13 mouse cellular contexts compared by ENCODE assay signal in the genomic region with DNA sequence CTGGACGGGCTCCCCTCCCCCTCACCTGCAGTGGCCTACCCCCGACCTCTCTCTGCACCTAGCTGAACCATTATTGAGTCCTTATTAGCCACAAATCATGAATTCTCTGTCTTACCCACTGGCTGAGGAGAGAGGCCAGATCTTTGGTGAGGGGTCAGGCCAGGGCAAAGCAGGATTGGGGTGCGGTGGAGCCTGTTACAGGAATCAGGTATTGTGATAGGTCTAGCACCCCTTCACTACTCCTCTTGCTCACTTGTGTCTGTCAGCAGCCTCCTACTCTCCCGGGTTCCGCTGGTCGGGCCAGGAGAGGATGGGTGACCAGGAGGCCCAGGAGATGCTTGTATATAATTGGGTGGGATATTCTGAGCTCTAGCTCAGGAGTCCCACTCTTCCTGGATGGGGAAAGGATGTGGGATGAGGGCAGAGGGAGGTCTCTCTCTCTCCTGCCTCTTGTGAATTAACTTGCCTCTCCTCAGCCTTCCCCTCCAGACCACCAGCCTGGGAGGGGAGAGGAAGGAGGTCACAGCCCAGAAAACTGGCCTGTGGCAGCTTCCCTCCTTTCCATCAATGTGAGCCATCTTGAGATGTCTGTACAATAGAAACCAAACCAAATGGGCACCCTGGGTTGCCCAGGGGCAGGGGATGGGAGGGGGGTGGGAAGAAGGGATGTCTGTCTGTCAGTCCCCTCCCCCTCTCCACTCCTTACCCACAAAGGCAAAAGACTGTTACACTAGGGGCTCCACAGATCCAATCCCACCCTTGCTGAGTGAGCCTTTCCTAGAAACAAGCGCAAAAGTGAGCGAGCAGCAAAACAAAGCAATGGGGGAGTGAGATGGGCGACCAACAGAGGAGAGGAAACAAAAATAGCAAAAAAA. TPM values are rescaled to one million over a fixed set of nuclear protein-coding genes. Genes with fewer than 3 reads are reported as not detected.
A peak's percentile ranks its signal among the peaks of the same experiment; 100 is the strongest.
DNase-seq lines count a peak whose midpoint lies in the region; ATAC-seq and TF ChIP-seq lines count a peak whose summit lies in the region.
"Had no signal": no experiment of that assay in that cellular context is flagged by ENCODE, and none has a peak within 500 bp of the region (broad histone marks: within the 10 kb centered on the region; RNA-seq: fewer than 3 reads in every experiment).

No protein-coding gene starts in this region.

- H3K36me3 ChIP-seq in stomach, embryonic 14.5 days (ENCODE audit: control insufficient read depth, insufficient read depth, low read length), result peaks cover 39% of the 10 kb centered on the region
- H3K36me3 ChIP-seq in stomach, postnatal 0 days (ENCODE audit: control insufficient read depth, insufficient read depth, low read length), result peaks cover 4% of the 10 kb centered on the region; the same call in 1 of the 2 replicates
- H3K36me3 ChIP-seq in forebrain, embryonic 12.5 days (replicated peaks), result peaks cover 63% of the 10 kb centered on the region
- peaks cover 73% of the 10 kb centered on the region for H3K36me3 ChIP-seq in limb, embryonic 12.5 days

- 0 out of 2 replicates have a peak overlapping the region, but pooled peaks have one; percentile 7 for H3K9ac ChIP-seq in stomach, embryonic 14.5 days (replicated peaks; ENCODE audit: low read depth, low read length)
- no peak overlapping the region for H3K9ac ChIP-seq in stomach, postnatal 0 days (ENCODE audit: low read length)
- H3K9ac ChIP-seq in forebrain, embryonic 12.5 days, result peak overlapping the region; percentile 99
- H3K9ac ChIP-seq in limb, embryonic 12.5 days (replicated peaks), result peak overlapping the region; percentile 18; the same call in 1 of the 2 replicates
- H3K9ac ChIP-seq: liver, embryonic 14.5 days had no signal

- peaks cover 54% of the 10 kb centered on the region for H3K4me1 ChIP-seq in stomach, embryonic 14.5 days (ENCODE audit: control insufficient read depth, insufficient read depth, low read length)
- H3K4me1 ChIP-seq in stomach, postnatal 0 days (replicated peaks; ENCODE audit: control insufficient read depth, insufficient read depth), result peaks cover 13% of the 10 kb centered on the region; the same call in 1 of the 2 replicates
- peaks cover 78% of the 10 kb centered on the region for H3K4me1 ChIP-seq in forebrain, embryonic 12.5 days
- H3K4me1 ChIP-seq in limb, embryonic 12.5 days (replicated peaks), result peaks cover 55% of the 10 kb centered on the region

- H3K4me2 ChIP-seq in stomach, embryonic 14.5 days (replicated peaks; ENCODE audit: low read depth, low read length), result no peak overlapping the region
- H3K4me2 ChIP-seq in stomach, postnatal 0 days (replicated peaks; ENCODE audit: low read depth), result no peak overlapping the region
- H3K4me2 ChIP-seq in forebrain, embryonic 12.5 days, result peak overlapping the region; percentile 93
- H3K4me2 ChIP-seq in limb, embryonic 12.5 days, result peak overlapping the region; percentile 13

- no peaks in the 10 kb centered on the region for H3K9me3 ChIP-seq in stomach, embryonic 14.5 days (ENCODE audit: control insufficient read depth, low read depth, low read length)
- H3K9me3 ChIP-seq in stomach, postnatal 0 days (ENCODE audit: control insufficient read depth, low read length), result no peaks in the 10 kb centered on the region
- no peaks in the 10 kb centered on the region for H3K9me3 ChIP-seq in forebrain, embryonic 12.5 days
- H3K9me3 ChIP-seq in limb, embryonic 12.5 days, result no peaks in the 10 kb centered on the region

- ATAC-seq in stomach, embryonic 14.5 days (ENCODE audit: insufficient number of reproducible peaks, insufficient read depth, low FRiP score, low read depth), result no peak
- ATAC-seq in stomach, postnatal 0 days (ENCODE audit: low FRiP score, low TSS enrichment), result no peak
- ATAC-seq in forebrain, embryonic 12.5 days (ENCODE audit: low FRiP score), result peak; percentile 31; the same call in 1 of the 2 replicates
- ATAC-seq in limb, embryonic 12.5 days (ENCODE audit: insufficient number of reproducible peaks, insufficient read depth, low FRiP score, low TSS enrichment, low read depth), result no peak

- TF ChIP-seq EP300 in stomach, postnatal 0 days (optimal IDR thresholded peaks at IDR 0.05), result no peak

- H3K27me3 ChIP-seq in stomach, embryonic 14.5 days (ENCODE audit: control insufficient read depth, insufficient read depth, low read length), result no peaks in the 10 kb centered on the region
- H3K27me3 ChIP-seq in stomach, postnatal 0 days (ENCODE audit: control insufficient read depth, insufficient read depth, low read length), result no peaks in the 10 kb centered on the region
- no peaks in the 10 kb centered on the region for H3K27me3 ChIP-seq in forebrain, embryonic 12.5 days
- no peaks in the 10 kb centered on the region for H3K27me3 ChIP-seq in limb, embryonic 12.5 days

- no peak for DNase-seq in stomach, postnatal 0 days (ENCODE audit: low spot score)
- DNase-seq in retina, postnatal 1 day, result peak; percentile 49
- DNase-seq in adrenal gland, adult 18-20 months (ENCODE audit: low spot score in 2 of 2), result no peak
- DNase-seq in layer of hippocampus, adult 9-10 months (ENCODE audit: low spot score), result no peak
- DNase-seq: cerebellum, adult 11 months; right cerebral cortex, postnatal 25 days; thymus, postnatal 25 days had no signal

- H3K4me3 ChIP-seq in stomach, embryonic 14.5 days (ENCODE audit: low read depth, low read length), result no peak overlapping the region
- H3K4me3 ChIP-seq in stomach, postnatal 0 days (ENCODE audit: low read depth, low read length), result no peak overlapping the region
- peak overlapping the region; percentile 10; the same call in 1 of the 2 replicates for H3K4me3 ChIP-seq in forebrain, embryonic 12.5 days (replicated peaks)
- no peak overlapping the region for H3K4me3 ChIP-seq in limb, embryonic 12.5 days (replicated peaks)

- WGBS in stomach, embryonic 14.5 days, result 50% methylated on average over 9 of the region's 9 CpGs
- 64% methylated on average over 9 of the region's 9 CpGs for WGBS in stomach, postnatal 0 days
- WGBS in forebrain, embryonic 12.5 days, result 2% methylated on average over 9 of the region's 9 CpGs
- 64% methylated on average over 9 of the region's 9 CpGs for WGBS in limb, embryonic 12.5 days

- no peak overlapping the region for H3K27ac ChIP-seq in stomach, embryonic 14.5 days (ENCODE audit: low read length)
- H3K27ac ChIP-seq in stomach, postnatal 0 days (replicated peaks), result no peak overlapping the region
- peak overlapping the region; percentile 99 for H3K27ac ChIP-seq in forebrain, embryonic 12.5 days
- 0 out of 2 replicates have a peak overlapping the region, but pooled peaks have one; percentile 35 for H3K27ac ChIP-seq in limb, embryonic 12.5 days
- H3K27ac ChIP-seq: liver, embryonic 14.5 days had no signal

- no peak for TF ChIP-seq CTCF in stomach, postnatal 0 days (IDR thresholded peaks at IDR 0.05; ENCODE audit: low read depth)

RNA-seq across cellular contexts. Expression of gene Mex3a, which starts 6.3 kb away (rescaled TPM):
- polyA plus RNA-seq in stomach, embryonic 14.5 days (2014; fragmentation: Nextera tagmentation; extraction: Ambion mirVana), result 25.2 and 26.3 TPM in 2 replicates
- 3.3 and 3.4 TPM in 2 replicates for polyA plus RNA-seq in stomach, postnatal 0 days (2015; fragmentation: Nextera tagmentation; extraction: Ambion mirVana)
- 51.0 and 53.2 TPM in 2 replicates for polyA plus RNA-seq in forebrain, embryonic 12.5 days (2016; fragmentation: Nextera tagmentation; extraction: Ambion mirVana)
- polyA plus RNA-seq in limb, embryonic 12.5 days (2016; fragmentation: Nextera tagmentation; extraction: Ambion mirVana), result 37.4 and 38.0 TPM in 2 replicates
- total RNA-seq in adrenal gland, adult 18-20 months (2021), result 1 to 10 TPM; 2.6 to 3.3 TPM

RNA-seq across cellular contexts. Expression of gene Rab25, which starts 9.6 kb away (rescaled TPM):
- polyA plus RNA-seq in stomach, embryonic 14.5 days (2014; fragmentation: Nextera tagmentation; extraction: Ambion mirVana), result 57.0 and 67.9 TPM in 2 replicates
- polyA plus RNA-seq in stomach, postnatal 0 days (2015; fragmentation: Nextera tagmentation; extraction: Ambion mirVana), result 252 and 271 TPM in 2 replicates
- 0.82 and 1.2 TPM in 2 replicates for polyA plus RNA-seq in forebrain, embryonic 12.5 days (2016; fragmentation: Nextera tagmentation; extraction: Ambion mirVana)
- 2.6 and 3.5 TPM in 2 replicates for polyA plus RNA-seq in limb, embryonic 12.5 days (2016; fragmentation: Nextera tagmentation; extraction: Ambion mirVana)
- total RNA-seq in adrenal gland, adult 18-20 months (2021), result not detected
- total RNA-seq: heart, postnatal 25 days; layer of hippocampus, adult 18-20 months had no signal

RNA-seq across cellular contexts. Expression of gene Lamtor2, which starts 14.4 kb away (rescaled TPM):
- 84.8 and 88.5 TPM in 2 replicates for polyA plus RNA-seq in stomach, embryonic 14.5 days (2014; fragmentation: Nextera tagmentation; extraction: Ambion mirVana)
- 154 and 157 TPM in 2 replicates for polyA plus RNA-seq in stomach, postnatal 0 days (2015; fragmentation: Nextera tagmentation; extraction: Ambion mirVana)
- 137 and 138 TPM in 2 replicates for polyA plus RNA-seq in forebrain, embryonic 12.5 days (2016; fragmentation: Nextera tagmentation; extraction: Ambion mirVana)
- polyA plus RNA-seq in limb, embryonic 12.5 days (2016; fragmentation: Nextera tagmentation; extraction: Ambion mirVana), result 134 and 139 TPM in 2 replicates
- 100 to 1,000 TPM; 156 to 164 TPM for total RNA-seq in adrenal gland, adult 18-20 months (2021)

RNA-seq across cellular contexts. Expression of gene Ubqln4, which starts 15.1 kb away (rescaled TPM):
- 48.4 TPM in 2 replicates for polyA plus RNA-seq in stomach, embryonic 14.5 days (2014; fragmentation: Nextera tagmentation; extraction: Ambion mirVana)
- 19.5 and 21.8 TPM in 2 replicates for polyA plus RNA-seq in stomach, postnatal 0 days (2015; fragmentation: Nextera tagmentation; extraction: Ambion mirVana)
- polyA plus RNA-seq in forebrain, embryonic 12.5 days (2016; fragmentation: Nextera tagmentation; extraction: Ambion mirVana), result 64.1 and 64.4 TPM in 2 replicates
- 62.6 and 67.0 TPM in 2 replicates for polyA plus RNA-seq in limb, embryonic 12.5 days (2016; fragmentation: Nextera tagmentation; extraction: Ambion mirVana)
- 10 to 100 TPM; 72.9 to 96.6 TPM for total RNA-seq in adrenal gland, adult 18-20 months (2021)

RNA-seq across cellular contexts. Expression of gene Lmna, which starts 28.8 kb away (rescaled TPM):
- 128 and 148 TPM in 2 replicates for polyA plus RNA-seq in stomach, embryonic 14.5 days (2014; fragmentation: Nextera tagmentation; extraction: Ambion mirVana)
- 250 and 267 TPM in 2 replicates for polyA plus RNA-seq in stomach, postnatal 0 days (2015; fragmentation: Nextera tagmentation; extraction: Ambion mirVana)
- 23.2 and 25.8 TPM in 2 replicates for polyA plus RNA-seq in forebrain, embryonic 12.5 days (2016; fragmentation: Nextera tagmentation; extraction: Ambion mirVana)
- 51.8 and 56.4 TPM in 2 replicates for polyA plus RNA-seq in limb, embryonic 12.5 days (2016; fragmentation: Nextera tagmentation; extraction: Ambion mirVana)
- total RNA-seq in adrenal gland, adult 18-20 months (2021), result 100 to 1,000 TPM; 106 to 137 TPM

Comparison
In these comparisons a context has a peak if more than half of its experiments do, and no peak if none do; other contexts are left out.
1. H3K27ac ChIP-seq: peak in forebrain, embryonic 12.5 days (single experiment) and limb, embryonic 12.5 days (single experiment); none in stomach, embryonic 14.5 days (single experiment) and stomach, postnatal 0 days (single experiment).
2. H3K4me2 ChIP-seq: peak in forebrain, embryonic 12.5 days (single experiment) and limb, embryonic 12.5 days (single experiment); none in stomach, embryonic 14.5 days (single experiment) and stomach, postnatal 0 days (single experiment).
3. RNA of gene Rab25, which starts 9.6 kb away (polyA plus RNA-seq): 252 to 271 TPM in stomach, postnatal 0 days and 57.0 to 67.9 TPM in stomach, embryonic 14.5 days; 2.6 to 3.5 TPM in limb, embryonic 12.5 days and 0.82 to 1.2 TPM in forebrain, embryonic 12.5 days; every median in the first group is over 10 times any median in the second.